Mouse (Mus musculus) left cerebral cortex, adult 9 months (tissue): ENCODE data around the gene Tmem207.
"Not testable (repeated sequence)": the region's sequence is repeated elsewhere in the genome, so short reads cannot be mapped to it uniquely, and the experiment has no call there.

Experiments
- DNase-seq, 2 experiments: peaks; one replicate each; pipeline ENCODE4 v3.0.0; 2022; ENCODE audit warnings: low spot score in 2 of 2

Tmem207 gene

GRCm38 (mm10) chr16:26526669-26527068 is at the start of gene Tmem207:
Tmem207 (minus strand) TSS chr16:26526769.
- DNase-seq, result no peak

GRCm38 (mm10) chr16:26574173-26574572 is 47.6 kb upstream of the Tmem207 start:
- no peak for DNase-seq

- DNase-seq, result no peak
These were observed 45.3 kb upstream of the Tmem207 start for GRCm38 (mm10) chr16:26571836-26572235.

- DNase-seq, result no peak
These were observed 42.9 kb upstream of the Tmem207 start for GRCm38 (mm10) chr16:26569387-26569978.

- DNase-seq, result no peak
These were observed 36.2 kb upstream of the Tmem207 start for GRCm38 (mm10) chr16:26562771-26563170.

GRCm38 (mm10) chr16:26561743-26562142 is 35.2 kb upstream of the Tmem207 start:
- DNase-seq, result no peak

GRCm38 (mm10) chr16:26558797-26559196 is 32.2 kb upstream of the Tmem207 start:
- no peak for DNase-seq

- no peak for DNase-seq
These were observed 25.7 kb upstream of the Tmem207 start for GRCm38 (mm10) chr16:26552234-26552633.

- DNase-seq, result peak; percentile 27 to 48
These were observed 22.7 kb upstream of the Tmem207 start for GRCm38 (mm10) chr16:26549221-26549620.

GRCm38 (mm10) chr16:26546879-26547206 is 20.3 kb upstream of the Tmem207 start:
- DNase-seq, result no peak

- no peak for DNase-seq
These were observed 19.8 kb upstream of the Tmem207 start for GRCm38 (mm10) chr16:26546170-26546878.

GRCm38 (mm10) chr16:26532287-26532686 is 5.7 kb upstream of the Tmem207 start:
- DNase-seq, result no peak

- DNase-seq, result no peak
These were observed 3.9 kb upstream of the Tmem207 start for GRCm38 (mm10) chr16:26530451-26530850.

GRCm38 (mm10) chr16:26527931-26528666 is 1.5 kb upstream of the Tmem207 start:
- no peak for DNase-seq

GRCm38 (mm10) chr16:26525832-26526231 is 737 bp downstream of the Tmem207 start:
- DNase-seq, result no peak

- peak in 1 of 2 experiments; percentile 46 for DNase-seq
These were observed 7.0 kb downstream of the Tmem207 start for GRCm38 (mm10) chr16:26519596-26519995.

GRCm38 (mm10) chr16:26504961-26505360 is 21.6 kb downstream of the Tmem207 start:
- DNase-seq, result no peak

- no peak for DNase-seq
These were observed 25.8 kb downstream of the Tmem207 start for GRCm38 (mm10) chr16:26500738-26501137.

- DNase-seq, result not testable (repeated sequence)
These were observed 26.9 kb downstream of the Tmem207 start for GRCm38 (mm10) chr16:26499705-26500104.

- peak in 1 of 2 experiments; percentile 15 for DNase-seq
These were observed 30.8 kb downstream of the Tmem207 start for GRCm38 (mm10) chr16:26495721-26496120.

- DNase-seq, result no peak
These were observed 55.3 kb downstream of the Tmem207 start for GRCm38 (mm10) chr16:26471254-26471653.

- no peak for DNase-seq
These were observed 60.0 kb downstream of the Tmem207 start for GRCm38 (mm10) chr16:26466535-26466934.

- no peak for DNase-seq
These were observed 63.7 kb downstream of the Tmem207 start, which contains the start of gene Cldn16 for GRCm38 (mm10) chr16:26462835-26463234. Cldn16 (plus strand) TSS chr16:26463135.
